8 mouse cellular contexts compared by ENCODE assay signal in genomic region chr10:80136179-80136951, GRCm38 (mm10). TPM values are rescaled to one million over a fixed set of nuclear protein-coding genes. Genes with fewer than 3 reads are reported as not detected.
DNase-seq lines count a peak whose midpoint lies in the region; ATAC-seq and TF ChIP-seq lines count a peak whose summit lies in the region.

No protein-coding gene starts in this region.

- no peak for TF ChIP-seq CTCF in cortical plate, adult 2 months (IDR thresholded peaks at IDR 0.05; ENCODE audit: extremely low read depth, insufficient read depth, low read length)
- TF ChIP-seq CTCF in heart, postnatal 0 days (IDR thresholded peaks at IDR 0.05; ENCODE audit: low read depth): no peak
- no peak for TF ChIP-seq CTCF in lung, postnatal 0 days (IDR thresholded peaks at IDR 0.05)

- peak overlapping the region; percentile 99 for H3K4me2 ChIP-seq in heart, embryonic 13.5 days
- peak overlapping the region; percentile 99 for H3K4me2 ChIP-seq in heart, postnatal 0 days (ENCODE audit: low read depth, low read length)
- H3K4me2 ChIP-seq in lung, postnatal 0 days (replicated peaks; ENCODE audit: low read depth, low read length): peak overlapping the region; percentile 98

- no peak for TF ChIP-seq POLR2A in cortical plate, adult 2 months (IDR thresholded peaks at IDR 0.05; ENCODE audit: extremely low read depth, insufficient read depth, low read length)

- TF ChIP-seq EP300 in heart, postnatal 0 days (IDR thresholded peaks at IDR 0.05; ENCODE audit: low read depth): no peak
- no peak for TF ChIP-seq EP300 in lung, postnatal 0 days (IDR thresholded peaks at IDR 0.05)

- peaks cover 22% of the 10 kb centered on the region for H3K36me3 ChIP-seq in heart, embryonic 13.5 days
- peaks cover 8% of the 10 kb centered on the region for H3K36me3 ChIP-seq in heart, postnatal 0 days (replicated peaks; ENCODE audit: control insufficient read depth, insufficient read depth, low read length)
- H3K36me3 ChIP-seq in lung, postnatal 0 days (ENCODE audit: insufficient read depth, low read length): no peaks in the 10 kb centered on the region

- intact Hi-C loops in heart, postnatal 36 days (cut with DNase I): no loop called here

- WGBS in heart, embryonic 13.5 days: 16% methylated on average over 43 of the region's 49 CpGs
- WGBS in heart, postnatal 0 days: 24% methylated on average over 42 of the region's 49 CpGs
- WGBS in lung, postnatal 0 days: 18% methylated on average over 38 of the region's 49 CpGs

- peak overlapping the region; percentile 89 for H3K9ac ChIP-seq in heart, embryonic 13.5 days
- no peak overlapping the region for H3K9ac ChIP-seq in heart, postnatal 0 days (replicated peaks; ENCODE audit: low read depth, low read length)
- no peak overlapping the region for H3K9ac ChIP-seq in lung, postnatal 0 days (replicated peaks; ENCODE audit: low read depth)

- ATAC-seq in heart, embryonic 13.5 days (ENCODE audit: extremely low read depth, insufficient number of reproducible peaks, low FRiP score, low TSS enrichment): no peak
- no peak for ATAC-seq in heart, postnatal 0 days (ENCODE audit: insufficient read depth, low read depth)
- no peak for ATAC-seq in lung, postnatal 0 days
- ATAC-seq in activated CD4-positive, CD25-positive, alpha-beta regulatory T cell, adult 4 months: no peak

- DNase-seq in heart, postnatal 36 days: no peak
- DNase-seq in heart, postnatal 0 days (ENCODE audit: low spot score): no peak
- DNase-seq in lung, postnatal 0 days (ENCODE audit: low spot score): no peak
- DNase-seq in Muller cell, postnatal 12 days (ENCODE audit: inconsistent ontology term): no peak
- DNase-seq in left cerebral cortex, adult 11 months (ENCODE audit: low spot score): no peak

- H3K27ac ChIP-seq in heart, embryonic 13.5 days (replicated peaks): no peak overlapping the region
- no peak overlapping the region for H3K27ac ChIP-seq in cortical plate, adult 2 months (ENCODE audit: insufficient read depth, low read length)
- no peak overlapping the region for H3K27ac ChIP-seq in heart, postnatal 0 days (ENCODE audit: low read depth)
- peak overlapping the region; percentile 57 for H3K27ac ChIP-seq in lung, postnatal 0 days (ENCODE audit: low read length)

- peaks cover 54% of the 10 kb centered on the region for H3K27me3 ChIP-seq in heart, embryonic 13.5 days (replicated peaks)
- peaks cover 22% of the 10 kb centered on the region; the same call in 1 of the 2 replicates for H3K27me3 ChIP-seq in heart, postnatal 0 days (ENCODE audit: control insufficient read depth, insufficient read depth, low read length)
- peaks cover 15% of the 10 kb centered on the region for H3K27me3 ChIP-seq in lung, postnatal 0 days (replicated peaks; ENCODE audit: insufficient read depth, low read length)

- no peaks in the 10 kb centered on the region for H3K9me3 ChIP-seq in heart, embryonic 13.5 days
- H3K9me3 ChIP-seq in heart, postnatal 0 days (replicated peaks; ENCODE audit: control insufficient read depth, low read length): no peaks in the 10 kb centered on the region
- no peaks in the 10 kb centered on the region for H3K9me3 ChIP-seq in lung, postnatal 0 days (ENCODE audit: low read length)

- peaks cover 67% of the 10 kb centered on the region for H3K4me1 ChIP-seq in heart, embryonic 13.5 days
- H3K4me1 ChIP-seq in cortical plate, adult 2 months (ENCODE audit: control insufficient read depth, insufficient read depth, low read length): no peaks in the 10 kb centered on the region
- peaks cover 22% of the 10 kb centered on the region for H3K4me1 ChIP-seq in heart, postnatal 0 days (ENCODE audit: control insufficient read depth, insufficient read depth)
- peaks cover 7% of the 10 kb centered on the region; the same call in 1 of the 2 replicates for H3K4me1 ChIP-seq in lung, postnatal 0 days (ENCODE audit: insufficient read depth, low read depth, low read length)

- H3K4me3 ChIP-seq in heart, embryonic 13.5 days: peak overlapping the region; percentile 73
- peak overlapping the region; percentile 98 for H3K4me3 ChIP-seq in cortical plate, adult 2 months (ENCODE audit: insufficient read depth, low read length)
- peak overlapping the region; percentile 27; the same call in 1 of the 2 replicates for H3K4me3 ChIP-seq in heart, postnatal 0 days (ENCODE audit: low read depth, low read length)
- H3K4me3 ChIP-seq in lung, postnatal 0 days (ENCODE audit: low read depth, low read length): peak overlapping the region; percentile 23

RNA-seq across cellular contexts. Expression of gene Atp5d, which starts 2.1 kb away (rescaled TPM):
- polyA plus RNA-seq in heart, embryonic 13.5 days (2015; fragmentation: Nextera tagmentation; extraction: Ambion mirVana): 808 and 893 TPM in 2 replicates
- 1,000 to 10,000 TPM; 1,105 to 1,168 TPM for total RNA-seq in heart, postnatal 36 days (2021)
- polyA plus RNA-seq in cortical plate, adult 2 months (2012; rRNA removed): 620 and 641 TPM in 2 replicates
- 970 and 972 TPM in 2 replicates for total RNA-seq in heart, postnatal 0 days (2014; rRNA removed; ENCODE audit: low replicate concordance)
- polyA plus RNA-seq in heart, postnatal 0 days (2015; fragmentation: Nextera tagmentation; extraction: Ambion mirVana): 1,858 and 1,876 TPM in 2 replicates
- polyA plus RNA-seq in lung, postnatal 0 days (2015; fragmentation: Nextera tagmentation; extraction: Ambion mirVana): 463 and 491 TPM in 2 replicates
- 100 to 1,000 TPM; 338 to 428 TPM for polyA plus RNA-seq in activated CD4-positive, CD25-positive, alpha-beta regulatory T cell, adult 4 months (2017; shearing (Covaris generic))

RNA-seq across cellular contexts. Expression of gene Cbarp, which starts 4.3 kb away (rescaled TPM):
- polyA plus RNA-seq in heart, embryonic 13.5 days (2015; fragmentation: Nextera tagmentation; extraction: Ambion mirVana): 1.6 and 2.5 TPM in 2 replicates
- total RNA-seq in heart, postnatal 36 days (2021): 1 to 10 TPM; 2.0 to 4.7 TPM
- 274 and 285 TPM in 2 replicates for polyA plus RNA-seq in cortical plate, adult 2 months (2012; rRNA removed)
- total RNA-seq in heart, postnatal 0 days (2014; rRNA removed; ENCODE audit: low replicate concordance): 2.8 and 5.9 TPM in 2 replicates
- 1.0 and 1.1 TPM in 2 replicates for polyA plus RNA-seq in heart, postnatal 0 days (2015; fragmentation: Nextera tagmentation; extraction: Ambion mirVana)
- 5.1 and 5.5 TPM in 2 replicates for polyA plus RNA-seq in lung, postnatal 0 days (2015; fragmentation: Nextera tagmentation; extraction: Ambion mirVana)
- polyA plus RNA-seq in activated CD4-positive, CD25-positive, alpha-beta regulatory T cell, adult 4 months (2017; shearing (Covaris generic)): under 1 TPM; 0.74 to 0.96 TPM

RNA-seq across cellular contexts. Expression of gene Midn, which starts 11.7 kb away (rescaled TPM):
- 15.6 and 15.7 TPM in 2 replicates for polyA plus RNA-seq in heart, embryonic 13.5 days (2015; fragmentation: Nextera tagmentation; extraction: Ambion mirVana)
- total RNA-seq in heart, postnatal 36 days (2021): 100 to 1,000 TPM in 1 of 2 experiments, 10 to 100 TPM in 1; 99.9 to 117 TPM
- 26.6 and 33.8 TPM in 2 replicates for polyA plus RNA-seq in cortical plate, adult 2 months (2012; rRNA removed)
- 100 and 122 TPM in 2 replicates for total RNA-seq in heart, postnatal 0 days (2014; rRNA removed; ENCODE audit: low replicate concordance)
- 12.4 and 15.8 TPM in 2 replicates for polyA plus RNA-seq in heart, postnatal 0 days (2015; fragmentation: Nextera tagmentation; extraction: Ambion mirVana)
- 13.2 and 14.2 TPM in 2 replicates for polyA plus RNA-seq in lung, postnatal 0 days (2015; fragmentation: Nextera tagmentation; extraction: Ambion mirVana)
- 1 to 10 TPM; 7.3 to 9.2 TPM for polyA plus RNA-seq in activated CD4-positive, CD25-positive, alpha-beta regulatory T cell, adult 4 months (2017; shearing (Covaris generic))

RNA-seq across cellular contexts. Expression of gene Stk11, which starts 20.8 kb away (rescaled TPM):
- 12.0 and 13.0 TPM in 2 replicates for polyA plus RNA-seq in heart, embryonic 13.5 days (2015; fragmentation: Nextera tagmentation; extraction: Ambion mirVana)
- 100 to 1,000 TPM; 137 to 165 TPM for total RNA-seq in heart, postnatal 36 days (2021)
- polyA plus RNA-seq in cortical plate, adult 2 months (2012; rRNA removed): 91.8 and 94.2 TPM in 2 replicates
- 40.3 and 57.4 TPM in 2 replicates for total RNA-seq in heart, postnatal 0 days (2014; rRNA removed; ENCODE audit: low replicate concordance)
- 10.6 and 10.8 TPM in 2 replicates for polyA plus RNA-seq in heart, postnatal 0 days (2015; fragmentation: Nextera tagmentation; extraction: Ambion mirVana)
- 19.0 and 19.8 TPM in 2 replicates for polyA plus RNA-seq in lung, postnatal 0 days (2015; fragmentation: Nextera tagmentation; extraction: Ambion mirVana)
- 10 to 100 TPM; 22.1 to 25.4 TPM for polyA plus RNA-seq in activated CD4-positive, CD25-positive, alpha-beta regulatory T cell, adult 4 months (2017; shearing (Covaris generic))

RNA-seq across cellular contexts. Expression of gene Cirbp, which starts 29.4 kb away (rescaled TPM):
- 87.9 and 96.4 TPM in 2 replicates for polyA plus RNA-seq in heart, embryonic 13.5 days (2015; fragmentation: Nextera tagmentation; extraction: Ambion mirVana)
- 10 to 100 TPM; 48.2 to 67.0 TPM for total RNA-seq in heart, postnatal 36 days (2021)
- 150 and 180 TPM in 2 replicates for polyA plus RNA-seq in cortical plate, adult 2 months (2012; rRNA removed)
- 121 and 163 TPM in 2 replicates for total RNA-seq in heart, postnatal 0 days (2014; rRNA removed; ENCODE audit: low replicate concordance)
- polyA plus RNA-seq in heart, postnatal 0 days (2015; fragmentation: Nextera tagmentation; extraction: Ambion mirVana): 208 and 330 TPM in 2 replicates
- polyA plus RNA-seq in lung, postnatal 0 days (2015; fragmentation: Nextera tagmentation; extraction: Ambion mirVana): 203 and 305 TPM in 2 replicates
- 100 to 1,000 TPM; 132 to 177 TPM for polyA plus RNA-seq in activated CD4-positive, CD25-positive, alpha-beta regulatory T cell, adult 4 months (2017; shearing (Covaris generic))

Comparison
In these comparisons a context has a peak if more than half of its experiments do, and no peak if none do; other contexts are left out.
1. H3K4me3 ChIP-seq: peak in every context shown above with its lines; median percentile 98 in cortical plate, adult 2 months; 73 in heart, embryonic 13.5 days; 27 in heart, postnatal 0 days; 23 in lung, postnatal 0 days.
2. RNA of gene Cbarp, which starts 4.3 kb away (polyA plus RNA-seq): 274 to 285 TPM in cortical plate, adult 2 months; 5.1 to 5.5 TPM in lung, postnatal 0 days, 1.6 to 2.5 TPM in heart, embryonic 13.5 days, 1.0 to 1.1 TPM in heart, postnatal 0 days and 0.74 to 0.96 TPM in activated CD4-positive, CD25-positive, alpha-beta regulatory T cell, adult 4 months; every median in the first group is over 10 times any median in the second.
3. Peak in every context shown above with its lines, with median percentiles within 50 percentile points of each other: H3K4me2 ChIP-seq.